Mouse (Mus musculus) forebrain, embryonic 16.5 days (tissue): ENCODE data around the gene Per1. TPM values are rescaled to one million over a fixed set of nuclear protein-coding genes. Genes with fewer than 3 reads are reported as not detected.

Source experiments
- ATAC-seq: fragments of 200-750 bp; cut with Nextera tagmentation; 2 replicates; pipeline ENCODE4 v1.8.0; 2017; ENCODE audit warnings: mild to moderate bottlenecking, moderate library complexity
- H3K27ac ChIP-seq: fragments of 300-500 bp; sonication (generic); 2 replicates; pipeline ENCODE4 v1.5.1; 2014; ENCODE audit warnings: low read length, control low read depth
- H3K27me3 ChIP-seq: fragments of 300-500 bp; sonication (generic); replicated peaks from 2 replicates; pipeline ENCODE4 v1.6.1; 2014; ENCODE audit warnings: low read length; ENCODE audit not compliant: control insufficient read depth, insufficient read depth
- H3K36me3 ChIP-seq: fragments of 300-500 bp; sonication (generic); 2 replicates; pipeline ENCODE4 v1.6.1; 2014; ENCODE audit not compliant: control insufficient read depth, insufficient read depth
- H3K4me1 ChIP-seq: fragments of 300-500 bp; sonication (generic); replicated peaks from 2 replicates; pipeline ENCODE4 v1.6.1; 2014; ENCODE audit warnings: low read length; ENCODE audit not compliant: control insufficient read depth, insufficient read depth
- H3K4me2 ChIP-seq: fragments of 300-500 bp; sonication (generic); 2 replicates; pipeline ENCODE4 v1.6.1; 2014; ENCODE audit warnings: mild to moderate bottlenecking, low read length, control low read depth
- H3K4me3 ChIP-seq: fragments of 300-500 bp; sonication (generic); replicated peaks from 2 replicates; pipeline ENCODE4 v1.5.1; 2014; ENCODE audit warnings: mild to moderate bottlenecking, low read length, control low read depth
- H3K9ac ChIP-seq: fragments of 300-500 bp; sonication (generic); replicated peaks from 2 replicates; pipeline ENCODE4 v1.6.1; 2014; ENCODE audit warnings: low read depth, low read length, control low read depth
- H3K9me3 ChIP-seq: fragments of 300-500 bp; sonication (generic); 2 replicates; pipeline ENCODE4 v1.6.1; 2016; ENCODE audit warnings: low read length; ENCODE audit not compliant: control insufficient read depth
- WGBS: fragments of 180-500 bp; shearing (Covaris S2); extraction: QIAGEN DNeasy Blood & Tissue Kit; methylation state at CpG from one replicate; pipeline ENCODE4 v1.1.7; 2014; 5-methylcytosine and 5-hydroxymethylcytosine counted together
- polyA plus RNA-seq: library from polyadenylated mRNA; unstranded; fragments of >200 nt; fragmentation: Nextera tagmentation; extraction: Ambion mirVana; gene quantifications from 2 replicates; pipeline ENCODE4 v1.2.1, GENCODE M21; 2015

Per1 gene
- polyA plus RNA-seq, 1 experiment from 2014 or later, result 11.8 TPM

DNA sequence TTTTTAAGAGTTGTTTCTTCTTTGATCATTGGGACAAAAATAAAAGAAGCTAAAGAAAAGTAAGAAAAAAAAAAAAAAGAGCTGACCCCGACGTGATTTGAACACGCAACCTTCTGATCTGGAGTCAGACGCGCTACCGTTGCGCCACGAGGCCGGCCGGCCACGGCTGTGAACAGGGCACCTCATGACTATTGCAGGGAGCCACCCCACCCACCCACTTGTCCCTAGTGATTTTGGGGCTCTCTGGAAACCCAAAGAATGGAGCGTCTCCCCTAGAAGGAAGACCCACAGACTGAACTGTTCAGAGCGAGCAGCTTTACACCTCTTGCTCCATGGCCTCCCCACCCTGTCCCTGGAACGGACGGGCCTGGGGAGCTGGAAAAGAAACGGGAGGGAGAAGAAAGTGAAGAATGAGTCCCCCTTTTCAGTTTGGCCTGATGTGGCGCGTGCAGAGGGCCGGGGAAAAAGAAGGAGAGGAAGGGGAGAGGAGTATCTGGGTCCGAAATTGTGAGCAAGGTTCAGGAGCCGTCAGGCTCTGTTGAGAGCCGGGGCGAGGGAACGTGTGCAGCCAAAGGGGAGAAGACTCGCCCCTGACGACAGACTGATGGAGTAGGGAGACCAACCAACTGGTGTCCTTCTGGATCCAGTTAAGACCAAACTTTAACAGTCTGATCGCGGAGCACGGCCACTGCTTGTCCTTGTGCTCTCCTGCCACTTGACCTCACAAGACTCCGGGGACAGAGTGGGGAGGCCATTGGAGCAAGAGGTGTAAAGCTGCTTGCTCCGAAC, 31.4 kb upstream of the Per1 start:
- Histone ChIP-seq H3K9me3 (no peaks in the 10 kb centered on the region), H3K4me1 (peaks cover 39% of the 10 kb centered on the region), H3K4me2 (peak overlapping the region; percentile 80), H3K4me3 (peak overlapping the region; percentile 52), H3K27ac (peak overlapping the region; percentile 77), H3K9ac (peak overlapping the region; percentile 58), H3K36me3 (no peaks in the 10 kb centered on the region), H3K27me3 (no peaks in the 10 kb centered on the region)
- under 1% methylated on average over 31 of the region's 31 CpGs for WGBS
- ATAC-seq, result 0 out of 2 replicates have a peak, but pooled peaks have one; percentile 19

- ATAC-seq, result no peak
- 54% methylated on average over 9 of the region's 9 CpGs for WGBS
- Histone ChIP-seq H3K27ac (no peak overlapping the region; the same call in 1 of the 2 replicates), H3K4me3 (peak overlapping the region; percentile 52), H3K27me3 (no peaks in the 10 kb centered on the region), H3K36me3 (no peaks in the 10 kb centered on the region), H3K4me1 (peaks cover 37% of the 10 kb centered on the region), H3K9ac (peak overlapping the region; percentile 58), H3K9me3 (no peaks in the 10 kb centered on the region), H3K4me2 (peak overlapping the region; percentile 80)
Measured at GRCm38 (mm10) chr11:69064259-69065133, 30.5 kb upstream of the Per1 start.

DNA sequence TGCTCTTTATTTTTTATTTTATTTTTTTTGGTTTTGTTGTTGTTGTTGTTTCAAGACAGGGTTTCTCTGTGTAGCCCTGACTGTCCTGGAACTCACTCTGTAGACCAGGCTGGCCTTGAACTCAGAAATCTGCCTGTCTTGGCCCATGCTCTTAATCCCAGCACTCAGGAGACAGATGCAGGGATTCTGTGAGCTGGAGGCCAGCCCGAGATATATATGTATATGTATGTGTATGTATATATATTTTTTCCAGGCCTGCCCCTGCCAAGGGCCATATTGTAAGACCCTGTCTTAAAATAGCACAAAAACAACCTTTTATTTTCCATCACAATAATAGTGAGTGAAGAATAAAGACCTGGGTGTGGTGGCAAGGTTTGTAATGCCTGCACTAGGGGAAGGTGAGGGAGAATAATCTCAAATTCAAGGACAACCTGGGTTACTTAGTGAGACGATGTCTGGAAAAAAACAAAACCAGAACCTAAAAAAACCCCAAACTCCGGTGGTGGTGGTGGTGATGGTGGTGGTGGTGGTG, 29.6 kb upstream of the Per1 start:
- Histone ChIP-seq H3K4me2 (peak overlapping the region; percentile 65; the same call in 1 of the 2 replicates), H3K9me3 (no peaks in the 10 kb centered on the region), H3K27ac (no peak overlapping the region), H3K27me3 (no peaks in the 10 kb centered on the region), H3K9ac (no peak overlapping the region), H3K36me3 (no peaks in the 10 kb centered on the region), H3K4me1 (peaks cover 40% of the 10 kb centered on the region), H3K4me3 (no peak overlapping the region; the same call in 1 of the 2 replicates)
- WGBS, result 58% methylated on average over 3 of the region's 3 CpGs
- no peak for ATAC-seq

GRCm38 (mm10) chr11:69066163-69066861, 28.7 kb upstream of the Per1 start:
- ATAC-seq, result no peak
- WGBS, result 2% methylated on average over 29 of the region's 29 CpGs
- no peaks in the 10 kb centered on the region for H3K27me3 ChIP-seq
- H3K36me3 ChIP-seq, result no peaks in the 10 kb centered on the region
- peak overlapping the region; percentile 39 for H3K4me3 ChIP-seq
- H3K27ac ChIP-seq, result peak overlapping the region; percentile 26; the same call in 1 of the 2 replicates
- no peaks in the 10 kb centered on the region for H3K9me3 ChIP-seq
- peak overlapping the region; percentile 39 for H3K9ac ChIP-seq
- peaks cover 36% of the 10 kb centered on the region for H3K4me1 ChIP-seq
- H3K4me2 ChIP-seq, result peak overlapping the region; percentile 65

GRCm38 (mm10) chr11:69066956-69067355, 28.1 kb upstream of the Per1 start:
- Histone ChIP-seq H3K4me1 (peaks cover 36% of the 10 kb centered on the region), H3K4me2 (peak overlapping the region; percentile 65), H3K4me3 (peak overlapping the region; percentile 39), H3K27ac (peak overlapping the region; percentile 26; the same call in 1 of the 2 replicates), H3K9me3 (no peaks in the 10 kb centered on the region), H3K9ac (peak overlapping the region; percentile 39), H3K27me3 (no peaks in the 10 kb centered on the region), H3K36me3 (no peaks in the 10 kb centered on the region)
- 9% methylated on average over 8 of the region's 8 CpGs for WGBS
- ATAC-seq, result no peak

GRCm38 (mm10) chr11:69067601-69068000, 27.4 kb upstream of the Per1 start:
- Histone ChIP-seq H3K9ac (no peak overlapping the region), H3K27ac (no peak overlapping the region), H3K4me1 (peaks cover 43% of the 10 kb centered on the region), H3K4me3 (no peak overlapping the region), H3K9me3 (no peaks in the 10 kb centered on the region), H3K27me3 (no peaks in the 10 kb centered on the region), H3K36me3 (no peaks in the 10 kb centered on the region), H3K4me2 (no peak overlapping the region)
- no peak for ATAC-seq
- 65% methylated on average over 6 of the region's 6 CpGs for WGBS

GRCm38 (mm10) chr11:69070093-69070492, 24.9 kb upstream of the Per1 start:
- Histone ChIP-seq H3K4me1 (peaks cover 42% of the 10 kb centered on the region), H3K27ac (peak overlapping the region; percentile 92), H3K27me3 (no peaks in the 10 kb centered on the region), H3K4me3 (peak overlapping the region; percentile 72), H3K9me3 (no peaks in the 10 kb centered on the region), H3K9ac (peak overlapping the region; percentile 87), H3K4me2 (peak overlapping the region; percentile 93), H3K36me3 (no peaks in the 10 kb centered on the region)
- WGBS, result under 1% methylated on average over 13 of the region's 13 CpGs
- no peak for ATAC-seq

GRCm38 (mm10) chr11:69070590-69071222, 24.3 kb upstream of the Per1 start, which contains the start of gene Tmem107:
Gene Tmem107, plus strand, starts transcription at chr11:69070806.
- ATAC-seq, result peak; percentile 85
- peaks cover 40% of the 10 kb centered on the region for H3K4me1 ChIP-seq
- peak within 1 kb of the TSS; percentile 72 for H3K4me3 ChIP-seq
- no peaks in the 10 kb centered on the region for H3K9me3 ChIP-seq
- no peaks in the 10 kb centered on the region for H3K27me3 ChIP-seq
- WGBS, result under 1% methylated on average over 47 of the region's 47 CpGs
- H3K27ac ChIP-seq, result peak within 1 kb of the TSS; percentile 92
- H3K36me3 ChIP-seq, result no peaks in the 10 kb centered on the region
- H3K9ac ChIP-seq, result peak within 1 kb of the TSS; percentile 87
- peak within 1 kb of the TSS; percentile 93 for H3K4me2 ChIP-seq
